Mouse (Mus musculus) cerebellum, adult 2 months (tissue): ENCODE measurements around the gene Eed. TPM values are rescaled to one million over a fixed set of nuclear protein-coding genes. Genes with fewer than 3 reads are reported as not detected.

Experiments
- DNase-seq, 2 experiments: peaks; one replicate each; pipeline ENCODE4 v3.0.0; 2021
- H3K27ac ChIP-seq: fragments of 200-500 bp; 2 replicates; pipeline ENCODE4 v1.5.1; 2012; ENCODE audit warnings: low read length, control low read depth, inconsistent platforms; ENCODE audit not compliant: insufficient read depth
- H3K27me3 ChIP-seq: fragments of 200-500 bp; 2 replicates; pipeline ENCODE4 v1.6.1; 2012; ENCODE audit warnings: inconsistent platforms, mild to moderate bottlenecking, low read length, moderate library complexity; ENCODE audit not compliant: control insufficient read depth, insufficient read depth
- H3K4me1 ChIP-seq: fragments of 200-500 bp; 2 replicates; pipeline ENCODE4 v1.6.1; 2011; ENCODE audit warnings: low read length; ENCODE audit not compliant: control insufficient read depth, insufficient read depth
- H3K4me3 ChIP-seq: fragments of 200-500 bp; replicated peaks from 2 replicates; pipeline ENCODE3; 2011; ENCODE audit warnings: mild to moderate bottlenecking, low read depth, low read length, control low read depth; ENCODE audit not compliant: insufficient read depth
- CTCF ChIP-seq: fragments of 200-500 bp; IDR thresholded peaks from 2 replicates; pipeline ENCODE4 v1.5.1; 2011; ENCODE audit warnings: low read depth, mild to moderate bottlenecking, control low read depth, low read length, moderate library complexity, borderline replicate concordance; ENCODE audit not compliant: insufficient read depth
- POLR2A ChIP-seq: fragments of 200-500 bp; IDR thresholded peaks from 2 replicates; pipeline ENCODE4 v1.6.1; 2011; ENCODE audit warnings: low read length, control low read depth, borderline replicate concordance; ENCODE audit not compliant: insufficient read depth
- WGBS: fragments of 180-500 bp; shearing (Covaris S2); methylation state at CpG from one replicate; pipeline ENCODE4 v1.1.7; 2018; 5-methylcytosine and 5-hydroxymethylcytosine counted together
- polyA plus RNA-seq: library from polyadenylated mRNA; depleted of rRNA; stranded (reverse); fragments of >200 nt; gene quantifications from 2 replicates; pipeline ENCODE4 v1.2.3, GENCODE M21; 2012; rRNA removed

The Eed gene
- polyA plus RNA-seq = 48.2 and 49.7 TPM in 2 replicates

DNA sequence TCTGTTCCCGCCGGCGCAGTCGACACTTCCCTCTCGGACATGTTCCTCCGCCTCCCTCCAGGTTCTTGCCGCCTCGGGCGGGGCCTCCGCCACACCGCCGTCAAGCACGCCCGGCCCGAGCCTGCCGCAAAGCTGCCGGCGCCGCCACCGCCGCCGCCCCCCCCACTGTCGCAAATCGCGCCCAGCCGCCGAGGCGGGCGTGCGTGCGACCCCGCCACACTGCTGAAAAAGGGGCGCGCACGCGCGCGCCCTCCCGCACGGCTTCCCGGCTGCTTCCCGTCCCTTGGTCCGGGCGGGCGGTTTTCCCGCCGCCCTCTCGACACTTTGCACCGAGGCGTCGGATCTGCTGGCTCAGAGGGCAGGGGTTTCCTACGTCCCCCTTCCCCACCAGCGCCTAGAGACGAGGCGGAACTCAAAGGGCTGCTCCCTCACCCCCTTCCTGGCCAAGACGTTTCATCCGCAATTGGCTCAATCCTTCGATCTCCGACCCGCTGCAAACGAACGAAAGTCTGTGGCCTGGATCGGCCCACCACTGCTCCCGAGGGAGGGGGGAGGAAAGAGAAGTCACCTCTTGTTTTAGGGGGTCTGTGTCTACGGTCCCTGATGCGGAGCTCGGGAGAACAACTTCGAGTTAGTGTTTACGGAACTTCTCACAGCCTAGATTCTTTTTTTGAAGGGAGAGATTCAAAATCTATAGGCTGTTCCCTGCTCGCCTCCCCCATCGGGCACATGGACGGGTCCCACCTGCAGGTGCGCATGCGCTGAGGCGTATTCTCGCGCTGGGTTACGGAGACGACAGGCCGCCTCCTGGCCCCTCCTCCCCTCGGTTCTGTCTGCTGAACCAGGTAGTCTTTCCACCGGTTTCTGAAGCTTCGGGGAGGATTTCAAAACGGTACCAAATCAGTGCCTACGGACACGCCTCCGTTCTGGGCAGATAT lies at the start of gene Eed:
Gene Eed (minus strand): TSS at position 499 of the 938 bp plus-strand sequence.
- no peaks in the 10 kb centered on the region for H3K27me3 ChIP-seq
- peak within 1 kb of the TSS; percentile 76 for H3K4me3 ChIP-seq
- no peak for TF ChIP-seq CTCF
- peak; percentile 76 for TF ChIP-seq POLR2A
- peaks cover 7% of the 10 kb centered on the region; the same call in 1 of the 2 replicates for H3K4me1 ChIP-seq
- DNase-seq = peak; percentile 95 to 96
- WGBS = under 1% methylated on average over 87 of the region's 87 CpGs
- H3K27ac ChIP-seq = peak within 1 kb of the TSS; percentile 98

DNA sequence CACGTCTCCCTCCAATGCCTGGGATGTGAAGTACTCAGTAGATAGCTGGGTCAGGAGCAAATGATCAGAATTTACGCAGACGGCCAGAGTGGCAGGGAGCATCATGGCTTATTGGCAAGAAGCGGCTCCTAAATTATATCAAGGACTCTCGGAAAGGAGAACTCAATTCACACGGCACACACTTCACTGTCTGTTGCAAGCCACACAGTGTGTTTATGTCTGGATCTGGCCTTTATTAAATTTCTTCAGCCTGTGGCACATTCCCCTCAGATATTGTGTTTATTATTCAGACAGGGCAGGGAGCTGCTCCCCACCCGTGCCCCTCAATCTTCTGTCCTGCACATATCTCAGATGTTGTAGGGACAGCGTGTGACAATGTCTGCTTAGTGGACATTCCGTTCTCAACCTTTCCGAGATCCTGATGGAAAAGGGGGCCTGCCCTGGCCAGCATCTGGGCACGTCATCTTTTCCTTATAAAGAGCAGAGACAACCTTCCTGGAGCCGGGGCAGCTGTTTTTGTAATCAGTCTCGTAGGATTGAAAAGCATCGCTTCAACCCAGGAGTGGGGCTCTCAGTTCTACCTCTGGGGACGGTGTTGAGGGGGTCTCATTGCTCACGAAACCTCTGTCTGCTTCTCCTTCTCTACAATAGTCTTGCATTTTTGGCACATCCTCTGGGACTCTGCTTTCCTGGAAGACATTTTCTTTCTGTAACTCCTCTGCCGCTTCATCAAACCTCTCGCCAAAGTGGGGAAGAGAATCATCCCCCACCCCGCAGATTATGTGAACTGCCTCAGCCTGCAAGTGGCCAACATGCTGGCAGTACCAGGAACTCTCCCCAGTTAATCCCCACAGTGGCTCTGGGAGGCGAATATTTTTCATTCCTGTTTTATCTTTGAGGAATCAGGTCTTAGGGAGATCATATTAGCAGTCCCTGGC lies 49.0 kb upstream of the Eed start:
- Histone ChIP-seq H3K4me1 (peaks cover 20% of the 10 kb centered on the region; the same call in 1 of the 2 replicates), H3K27ac (peak overlapping the region; percentile 96), H3K4me3 (peak overlapping the region; percentile 28), H3K27me3 (no peaks in the 10 kb centered on the region)
- TF ChIP-seq POLR2A (peak; percentile 28; the same call in 1 of the 2 replicates), CTCF (no peak)
- 8% methylated on average over 20 of the region's 20 CpGs for WGBS
- peak; percentile 44 to 45 for DNase-seq

DNA sequence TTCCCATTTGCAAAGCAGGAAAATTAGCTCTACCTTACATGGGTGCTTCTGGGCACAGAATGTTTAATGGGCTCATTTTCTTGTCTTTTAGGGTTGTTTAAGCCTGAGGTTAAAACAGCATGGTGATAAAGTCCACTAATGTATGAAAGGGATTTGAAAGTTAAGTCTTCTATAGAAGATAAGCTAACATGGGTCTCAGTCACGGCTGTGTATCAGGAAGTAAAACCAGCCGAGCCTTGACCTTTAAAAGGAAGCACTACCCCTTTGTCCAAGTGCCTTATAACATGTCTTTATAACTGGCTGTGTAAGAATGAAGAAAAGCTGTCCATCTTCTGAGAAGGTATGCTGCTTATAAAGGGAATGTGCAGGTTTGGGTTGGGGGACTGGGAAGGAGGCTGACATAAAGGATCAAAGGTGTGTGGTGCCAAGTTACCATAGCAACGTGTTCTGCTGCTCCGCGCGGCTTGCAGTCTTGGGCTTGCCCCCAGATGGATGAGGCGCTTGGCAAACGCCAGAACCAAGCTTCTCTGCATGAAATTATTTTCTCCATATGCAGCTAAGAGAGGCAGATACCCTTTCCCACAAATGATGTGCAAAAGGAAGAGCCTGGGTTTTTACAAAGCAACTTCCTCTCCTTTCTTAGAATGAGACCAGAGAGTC lies 48.2 kb upstream of the Eed start:
- no peak for TF ChIP-seq CTCF
- no peak for TF ChIP-seq POLR2A
- Histone ChIP-seq H3K4me1 (peaks cover 19% of the 10 kb centered on the region; the same call in 1 of the 2 replicates), H3K27me3 (no peaks in the 10 kb centered on the region), H3K27ac (peak overlapping the region; percentile 96), H3K4me3 (peak overlapping the region; percentile 4)
- peak; percentile 83 to 91 for DNase-seq
- WGBS = 2% methylated on average over 8 of the region's 8 CpGs

DNA sequence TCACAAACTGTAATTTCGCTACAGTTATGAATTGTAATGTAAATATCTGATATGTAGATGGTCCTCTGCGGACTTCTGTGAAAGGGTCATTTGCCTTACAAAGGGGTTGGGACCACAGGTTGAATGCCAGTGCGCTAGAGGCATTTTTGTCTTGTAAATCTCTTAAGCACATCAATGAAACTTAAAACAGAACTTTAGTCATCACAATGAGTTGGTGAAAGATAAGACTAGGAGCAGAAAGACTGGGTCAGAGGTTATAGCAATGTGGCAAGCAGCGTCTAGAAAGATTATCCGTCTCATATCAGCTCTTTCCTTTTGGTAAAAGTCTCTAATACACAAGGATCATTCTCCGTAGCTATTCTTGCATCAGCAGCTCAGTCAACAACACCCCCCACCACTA lies 44.2 kb upstream of the Eed start:
- Histone ChIP-seq H3K27ac (no peak overlapping the region), H3K4me1 (peaks cover 7% of the 10 kb centered on the region; the same call in 1 of the 2 replicates), H3K4me3 (no peak overlapping the region), H3K27me3 (no peaks in the 10 kb centered on the region)
- DNase-seq = no peak
- TF ChIP-seq CTCF (no peak), POLR2A (no peak)
- 84% methylated on average over 6 of the region's 6 CpGs for WGBS

DNA sequence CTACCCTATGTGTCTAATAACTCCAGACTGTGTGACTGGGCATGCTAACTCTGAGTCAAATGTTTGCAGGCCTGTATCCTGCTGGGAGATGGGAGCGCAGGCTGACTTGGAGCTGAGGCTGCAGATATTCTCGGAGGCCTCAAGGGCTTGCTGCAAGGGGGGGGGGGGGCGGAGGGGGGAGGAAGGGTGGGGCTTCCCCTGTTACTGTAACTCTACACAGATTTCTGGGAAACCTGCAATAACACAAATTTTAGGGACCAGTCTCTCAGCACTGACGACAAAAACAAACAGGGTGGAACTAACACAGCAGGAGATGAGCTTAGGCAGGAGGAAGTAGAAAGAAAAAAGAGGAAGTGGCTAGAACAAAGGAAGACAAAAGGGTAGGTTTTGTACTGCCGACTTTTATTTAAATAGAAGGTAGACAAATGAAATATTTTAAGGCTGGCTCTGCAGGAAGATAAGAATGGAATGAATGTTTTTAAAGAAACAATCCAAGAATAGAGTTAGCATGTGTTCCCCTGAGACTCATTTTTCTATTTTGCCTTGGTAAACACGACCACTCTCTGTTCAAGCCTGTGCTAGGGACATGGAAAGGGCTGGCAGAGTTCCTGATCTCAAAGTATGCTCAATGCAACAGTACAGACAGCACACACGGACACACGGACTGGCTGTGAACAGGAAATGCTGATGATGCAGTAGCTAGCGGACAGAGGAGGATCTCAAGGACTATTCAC lies 42.4 kb upstream of the Eed start:
- TF ChIP-seq CTCF (no peak), POLR2A (no peak)
- no peak for DNase-seq
- WGBS = 48% methylated on average over 9 of the region's 9 CpGs
- Histone ChIP-seq H3K27ac (no peak overlapping the region), H3K27me3 (no peaks in the 10 kb centered on the region), H3K4me3 (no peak overlapping the region), H3K4me1 (no peaks in the 10 kb centered on the region)

DNA sequence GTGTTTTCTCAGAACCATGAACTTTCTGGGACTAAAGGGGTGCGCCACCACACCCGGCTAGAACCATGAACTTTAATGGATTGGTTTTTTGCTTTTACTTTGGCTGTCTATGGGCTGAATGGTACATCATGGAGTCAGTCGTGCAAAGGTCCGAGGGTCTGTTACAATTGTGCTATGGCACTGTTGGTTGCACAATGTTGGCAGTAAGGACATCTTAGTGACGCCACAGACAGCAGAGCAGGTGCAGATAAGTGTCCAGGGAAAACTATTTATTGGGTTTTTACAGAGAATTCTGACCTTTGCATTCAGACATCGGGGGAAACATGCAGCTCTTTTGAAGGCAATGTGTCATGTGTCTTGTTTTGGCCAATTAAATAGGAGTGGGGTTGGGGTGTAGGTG lies 39.5 kb upstream of the Eed start:
- H3K27me3 ChIP-seq = no peaks in the 10 kb centered on the region
- no peak overlapping the region for H3K4me3 ChIP-seq
- no peak for DNase-seq
- no peaks in the 10 kb centered on the region for H3K4me1 ChIP-seq
- H3K27ac ChIP-seq = no peak overlapping the region
- TF ChIP-seq CTCF (no peak), POLR2A (no peak)
- 90% methylated on average over 6 of the region's 6 CpGs for WGBS

DNA sequence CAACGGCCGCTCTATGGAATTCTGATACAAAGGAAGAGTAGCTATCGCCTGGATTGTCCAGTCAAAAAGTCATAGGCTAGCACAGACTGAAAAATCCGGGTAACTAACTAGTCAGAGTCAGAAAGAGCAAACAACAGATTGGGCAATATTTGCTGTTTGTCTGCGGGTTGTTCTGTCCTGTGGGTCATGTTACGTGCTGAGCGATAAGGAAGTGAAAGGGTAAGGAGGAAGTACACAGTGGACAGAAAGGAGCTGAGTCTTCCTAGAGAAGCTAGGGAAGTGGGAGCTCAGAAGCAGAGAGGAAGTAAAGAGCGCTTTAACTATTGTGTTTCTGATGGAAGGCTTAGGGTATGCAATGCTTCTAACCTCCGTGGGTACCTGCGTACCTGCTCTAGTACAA lies 38.8 kb upstream of the Eed start:
- H3K27me3 ChIP-seq = no peaks in the 10 kb centered on the region
- TF ChIP-seq CTCF (no peak), POLR2A (no peak)
- no peaks in the 10 kb centered on the region for H3K4me1 ChIP-seq
- 89% methylated on average over 10 of the region's 10 CpGs for WGBS
- H3K4me3 ChIP-seq = no peak overlapping the region
- no peak overlapping the region for H3K27ac ChIP-seq
- no peak for DNase-seq
